Mouse (Mus musculus): ENCODE measurements around the gene Pde1c. TPM values are rescaled to one million over a fixed set of nuclear protein-coding genes. Genes with fewer than 3 reads are reported as not detected.

Gene Pde1c
- total RNA-seq, 1 experiment from 2014 or later, result 0.58 TPM

DNA sequence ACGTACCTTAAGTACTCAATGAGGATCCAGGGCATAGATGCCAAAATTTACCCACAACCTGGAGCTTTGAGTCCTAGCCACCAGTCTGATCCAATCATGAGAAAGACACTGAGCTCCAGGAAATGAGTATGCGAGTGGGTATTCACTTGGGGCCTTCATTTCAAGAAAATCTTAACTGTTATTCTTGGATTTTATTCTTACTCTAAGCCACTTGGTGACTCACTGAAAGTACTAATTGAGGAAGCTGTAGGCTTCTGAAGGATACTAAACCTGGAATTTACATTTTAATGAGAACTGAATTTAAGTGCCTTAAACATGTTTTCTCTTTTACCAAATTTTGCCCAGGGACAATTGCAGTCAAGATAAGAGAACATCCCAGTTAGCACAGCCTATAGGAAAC lies 392.4 kb downstream of the Pde1c start:
- ATAC-seq (ENCODE audit: extremely low read depth, insufficient number of reproducible peaks, low FRiP score, poor library complexity, severe bottlenecking), result no peak

DNA sequence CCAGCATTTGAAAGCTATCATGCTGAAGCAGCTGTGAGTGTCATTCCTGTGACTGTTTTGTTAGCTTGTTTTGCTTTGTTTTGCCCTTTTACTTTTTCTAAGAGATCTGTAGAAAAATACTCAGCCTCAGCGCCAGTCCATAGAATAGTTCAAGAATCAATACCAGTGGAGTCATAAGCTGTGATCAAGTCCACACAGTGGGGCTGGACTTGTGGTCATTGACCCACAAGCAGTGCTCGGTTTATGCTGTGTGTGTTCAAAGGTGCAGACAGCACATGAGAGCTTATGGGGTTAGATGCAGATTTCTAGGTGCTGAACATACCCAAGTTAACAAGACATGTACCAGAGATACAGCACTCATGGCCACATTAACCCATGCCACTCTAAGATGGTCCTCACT lies 396.7 kb downstream of the Pde1c start:
- ATAC-seq (ENCODE audit: extremely low read depth, insufficient number of reproducible peaks, low FRiP score, poor library complexity, severe bottlenecking), result no peak

DNA sequence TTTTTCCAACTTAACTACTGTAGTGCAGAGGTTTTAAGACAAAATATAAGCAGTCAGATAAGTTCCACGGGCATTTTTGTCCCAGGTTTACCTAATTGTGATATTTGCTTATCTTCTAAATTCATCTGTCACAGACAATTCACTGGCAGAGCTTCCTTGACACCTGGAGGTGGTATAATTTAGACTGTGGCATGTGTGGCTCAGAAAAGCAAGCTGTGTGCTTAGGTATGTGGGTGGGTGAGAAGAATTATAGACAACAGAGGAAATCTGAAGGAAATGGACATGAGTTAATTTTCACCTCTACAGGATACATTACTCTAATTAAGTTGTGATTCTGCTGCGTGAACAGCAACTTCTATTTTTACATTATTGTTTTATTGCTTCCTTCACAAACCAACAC lies 400.2 kb downstream of the Pde1c start:
- ATAC-seq (ENCODE audit: extremely low read depth, insufficient number of reproducible peaks, low FRiP score, poor library complexity, severe bottlenecking), result no peak

DNA sequence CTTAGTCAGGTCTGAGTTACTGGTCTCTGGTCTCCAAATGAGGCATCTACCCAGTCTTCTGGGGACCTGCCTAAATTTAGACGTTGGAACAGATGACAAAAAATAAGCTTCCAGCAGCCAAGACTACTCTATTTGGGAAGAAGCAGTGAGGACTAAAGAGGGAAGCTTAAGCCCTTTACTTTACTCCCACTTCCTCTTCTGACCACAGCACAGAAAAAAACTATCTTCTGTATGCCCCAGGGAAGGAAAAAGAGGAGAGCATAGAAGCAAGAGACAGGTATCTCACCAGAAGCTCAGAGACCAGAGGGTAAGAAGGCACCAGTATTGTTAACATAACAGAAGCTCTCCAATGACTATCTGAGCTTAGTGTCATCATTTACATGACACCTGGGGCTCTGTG lies 410.7 kb downstream of the Pde1c start:
- ATAC-seq (ENCODE audit: extremely low read depth, insufficient number of reproducible peaks, low FRiP score, poor library complexity, severe bottlenecking), result no peak

DNA sequence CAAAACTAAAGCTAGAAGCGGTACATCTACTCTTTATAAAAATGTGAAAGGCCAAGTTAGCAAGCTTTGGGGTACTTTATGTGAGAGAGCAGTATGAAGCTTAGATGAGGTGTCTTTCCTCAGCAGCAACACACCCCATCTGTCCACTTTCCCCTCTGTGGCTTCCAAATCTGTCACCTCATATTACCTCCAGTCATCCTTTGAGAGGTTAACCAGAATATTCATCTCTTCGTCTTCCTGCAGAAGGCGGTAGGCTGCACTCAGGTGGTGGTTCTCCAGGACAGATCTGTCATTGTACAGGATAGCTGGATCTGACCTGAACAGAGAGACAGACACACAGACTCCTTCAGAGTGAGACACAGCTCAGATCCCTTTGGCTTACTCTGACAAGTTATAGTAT lies 412.1 kb downstream of the Pde1c start:
- no peak for ATAC-seq (ENCODE audit: extremely low read depth, insufficient number of reproducible peaks, low FRiP score, poor library complexity, severe bottlenecking)

DNA sequence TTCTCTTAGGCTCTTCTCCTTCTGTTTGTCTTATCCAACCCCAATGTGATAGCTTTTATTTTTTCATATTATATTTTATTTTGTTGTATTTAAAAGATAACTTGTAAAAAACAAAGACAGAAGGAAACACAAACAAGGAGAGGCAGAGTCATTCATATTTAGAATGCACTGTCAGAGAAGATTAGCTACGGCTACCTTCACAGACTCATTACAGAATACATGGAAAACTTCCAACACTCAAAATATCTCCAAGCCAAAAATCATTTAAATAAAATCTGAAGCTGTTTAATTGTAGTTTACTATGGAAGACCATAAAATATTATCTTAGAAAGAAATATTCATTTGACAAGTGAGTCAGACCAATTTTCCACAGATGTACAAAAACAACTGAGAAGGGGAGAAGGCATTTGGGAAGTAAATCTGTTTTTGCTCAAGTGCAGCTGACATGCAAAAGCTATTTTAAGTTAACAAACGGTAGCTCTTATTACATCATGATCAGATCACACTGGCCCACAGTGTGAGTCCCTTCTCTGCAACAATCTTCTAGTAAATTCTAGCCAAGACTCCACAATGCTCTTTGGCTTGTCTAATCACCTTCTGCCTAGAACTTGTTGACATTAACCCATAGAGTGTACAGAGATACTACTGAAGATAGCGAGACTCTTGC lies 438.3 kb downstream of the Pde1c start:
- ATAC-seq (ENCODE audit: extremely low read depth, insufficient number of reproducible peaks, low FRiP score, poor library complexity, severe bottlenecking), result no peak

DNA sequence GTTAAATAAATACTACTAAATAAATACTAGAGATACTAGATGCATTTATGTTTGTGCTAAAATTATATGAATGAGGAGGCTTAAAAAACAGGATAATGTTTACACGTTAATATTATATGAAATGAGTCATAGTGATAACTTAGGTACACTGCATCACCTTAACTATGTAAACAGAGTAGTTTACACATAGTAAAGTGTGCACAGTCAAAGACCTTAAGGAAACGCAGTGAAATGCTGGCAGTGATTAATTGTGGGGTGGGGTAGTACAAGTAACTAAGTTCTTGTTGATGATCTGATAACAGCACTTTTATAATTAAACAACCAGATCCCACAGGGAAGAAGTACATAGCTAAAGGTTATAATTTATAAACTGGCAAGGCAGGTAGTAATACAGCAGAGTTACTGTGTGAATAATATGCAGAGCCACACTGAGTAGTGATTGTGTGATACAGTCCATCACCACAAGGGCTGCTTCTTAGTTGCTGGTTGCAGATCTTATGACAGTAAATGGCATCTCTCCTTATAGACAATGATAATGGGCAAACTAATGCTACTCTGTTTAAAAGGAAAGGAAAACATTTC lies 469.3 kb downstream of the Pde1c start:
- no peak for ATAC-seq (ENCODE audit: extremely low read depth, insufficient number of reproducible peaks, low FRiP score, poor library complexity, severe bottlenecking)

DNA sequence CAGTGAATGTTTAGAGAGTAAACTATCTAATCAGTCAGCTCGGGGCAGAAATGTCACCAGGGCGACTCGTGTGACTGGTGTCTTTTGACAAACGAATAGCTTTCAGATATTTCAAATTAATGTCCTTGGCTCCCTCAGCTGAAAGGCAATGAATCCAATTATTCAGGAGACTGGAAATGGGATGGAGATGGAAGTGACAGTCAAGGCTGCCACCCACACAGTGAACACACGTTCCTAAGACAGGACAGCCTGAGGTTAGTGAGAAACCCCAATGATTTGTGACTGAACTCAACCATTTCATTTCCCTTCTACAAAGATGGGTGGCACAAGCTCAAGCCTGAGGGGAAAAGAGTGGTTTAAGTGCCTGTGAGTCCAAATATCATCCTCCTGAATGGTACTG lies 470.5 kb downstream of the Pde1c start:
- no peak for ATAC-seq (ENCODE audit: extremely low read depth, insufficient number of reproducible peaks, low FRiP score, poor library complexity, severe bottlenecking)

DNA sequence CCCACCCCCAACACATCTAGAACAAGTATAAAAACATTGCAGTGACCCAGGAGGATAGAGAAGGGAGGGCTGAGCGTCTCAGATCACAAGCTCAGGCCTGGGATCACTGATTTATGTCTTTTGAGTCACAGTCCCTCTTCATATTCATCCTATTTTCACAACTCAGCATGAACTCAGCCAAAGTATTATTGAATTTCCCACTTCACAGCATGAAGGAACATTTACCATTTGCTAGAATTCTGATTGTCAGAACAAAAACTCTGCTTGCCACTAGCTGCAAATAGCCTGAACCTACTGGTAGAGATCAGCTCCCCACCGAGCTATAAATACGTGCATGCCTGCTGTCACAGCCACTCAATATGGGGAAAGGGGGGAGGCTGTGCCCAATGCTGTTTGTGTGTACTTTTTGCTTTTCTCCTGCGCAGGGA lies 492.5 kb downstream of the Pde1c start:
- ATAC-seq (ENCODE audit: extremely low read depth, insufficient number of reproducible peaks, low FRiP score, poor library complexity, severe bottlenecking), result no peak

DNA sequence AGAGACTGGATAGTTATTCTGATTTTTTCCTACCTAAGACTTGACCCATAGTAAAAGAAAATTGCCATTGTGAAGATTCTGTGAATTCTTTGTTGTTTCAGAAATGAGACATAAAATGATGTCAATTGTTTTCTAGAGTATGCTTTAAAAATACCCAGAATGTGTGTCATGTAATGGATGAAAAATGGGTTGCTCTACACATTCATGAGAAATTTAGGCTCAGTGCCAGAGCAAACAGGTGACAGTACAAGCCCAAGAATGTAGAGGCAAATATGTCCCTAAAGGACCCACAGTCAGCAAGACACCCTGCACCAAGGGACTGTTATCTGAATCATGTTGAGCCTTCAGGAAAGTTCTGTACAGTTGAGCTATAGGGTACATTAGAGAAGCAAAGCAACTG lies 500.4 kb downstream of the Pde1c start:
- no peak for ATAC-seq (ENCODE audit: extremely low read depth, insufficient number of reproducible peaks, low FRiP score, poor library complexity, severe bottlenecking)

DNA sequence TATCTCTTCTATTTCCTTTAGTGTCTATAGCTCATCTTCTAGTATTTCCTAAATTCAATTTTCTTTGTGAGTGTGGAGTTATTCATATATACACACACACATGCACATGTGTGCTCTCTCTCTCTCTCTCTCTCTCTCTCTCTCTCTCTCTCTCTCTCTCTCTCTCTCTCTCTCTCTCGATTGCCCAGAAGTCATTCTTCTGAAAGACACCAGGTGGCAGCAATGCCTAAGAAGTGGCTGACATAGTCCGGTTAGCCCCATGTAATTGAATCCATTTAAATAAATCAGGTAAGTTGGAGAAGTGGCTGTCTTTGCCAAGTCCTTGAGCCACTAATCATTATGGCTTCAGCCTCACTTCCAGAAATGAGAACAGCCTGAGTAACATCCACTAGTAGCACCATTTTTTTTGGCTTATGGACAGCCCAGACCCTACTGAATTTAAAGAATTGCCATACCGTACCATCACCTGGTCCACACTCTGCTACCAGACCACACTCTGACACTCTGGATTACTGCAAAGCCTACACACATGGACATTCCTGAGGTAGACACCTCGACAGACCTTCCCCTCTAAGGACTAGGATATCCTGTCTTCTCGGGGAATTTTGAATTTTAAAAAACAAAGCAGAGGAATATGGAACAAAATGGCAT lies 502.1 kb downstream of the Pde1c start:
- ATAC-seq (ENCODE audit: extremely low read depth, insufficient number of reproducible peaks, low FRiP score, poor library complexity, severe bottlenecking), result no peak

DNA sequence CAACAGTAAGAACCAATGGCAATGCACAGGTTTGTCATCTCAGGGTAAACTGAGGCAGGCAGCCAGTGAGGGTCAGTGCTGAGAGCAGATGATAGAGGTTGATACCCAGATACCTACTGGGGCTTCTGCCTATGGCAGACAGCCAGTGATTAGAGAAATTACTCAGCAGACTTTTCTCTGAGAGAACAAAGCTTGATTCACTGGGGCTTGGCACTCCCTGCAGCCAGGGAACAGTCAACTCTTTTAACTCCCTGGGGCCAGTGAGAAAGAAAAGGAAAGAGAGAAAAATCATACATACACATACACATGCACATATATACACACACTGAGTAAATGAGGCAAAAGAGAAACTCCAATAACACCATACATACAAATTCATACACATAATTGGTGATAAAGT lies 505.2 kb downstream of the Pde1c start:
- ATAC-seq (ENCODE audit: extremely low read depth, insufficient number of reproducible peaks, low FRiP score, poor library complexity, severe bottlenecking), result no peak

DNA sequence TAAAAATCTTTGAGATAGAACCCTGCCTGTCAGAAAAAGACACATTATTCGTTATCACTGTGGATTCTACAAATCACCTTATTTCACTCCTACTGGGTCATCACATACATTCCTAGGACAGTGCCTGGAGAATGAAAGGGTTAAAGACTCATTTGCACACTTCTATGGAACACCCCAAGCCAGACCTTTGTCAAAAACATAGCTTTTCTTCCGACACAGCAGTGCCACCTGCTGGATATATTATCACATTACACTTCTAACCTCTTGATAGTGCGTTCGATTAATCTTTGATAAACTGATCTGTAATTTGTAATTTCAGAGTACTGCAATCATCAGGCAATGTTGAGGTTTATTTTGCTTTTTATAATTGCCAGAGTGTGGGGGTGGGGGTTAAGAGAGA lies 519.8 kb downstream of the Pde1c start:
- ATAC-seq (ENCODE audit: extremely low read depth, insufficient number of reproducible peaks, low FRiP score, poor library complexity, severe bottlenecking), result no peak

DNA sequence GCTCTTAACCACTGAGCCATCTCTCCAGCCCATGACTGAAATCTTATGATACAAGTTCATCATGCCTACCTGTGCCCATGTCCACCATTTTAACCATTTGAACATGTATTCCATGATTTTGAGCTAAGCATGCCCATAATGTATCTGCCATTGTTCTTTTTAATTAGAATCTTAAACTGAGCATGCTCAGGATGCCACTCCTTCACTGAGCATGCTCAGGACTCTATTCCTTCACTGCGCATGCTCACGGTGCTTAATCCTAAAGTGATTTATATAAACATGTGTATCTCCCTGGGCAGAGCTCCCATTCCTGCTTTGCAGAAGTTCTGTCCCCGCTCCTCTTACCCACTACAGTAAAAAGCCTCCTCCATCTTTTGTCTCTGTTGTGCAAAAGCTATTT lies 520.3 kb downstream of the Pde1c start:
- no peak for ATAC-seq (ENCODE audit: extremely low read depth, insufficient number of reproducible peaks, low FRiP score, poor library complexity, severe bottlenecking)

DNA sequence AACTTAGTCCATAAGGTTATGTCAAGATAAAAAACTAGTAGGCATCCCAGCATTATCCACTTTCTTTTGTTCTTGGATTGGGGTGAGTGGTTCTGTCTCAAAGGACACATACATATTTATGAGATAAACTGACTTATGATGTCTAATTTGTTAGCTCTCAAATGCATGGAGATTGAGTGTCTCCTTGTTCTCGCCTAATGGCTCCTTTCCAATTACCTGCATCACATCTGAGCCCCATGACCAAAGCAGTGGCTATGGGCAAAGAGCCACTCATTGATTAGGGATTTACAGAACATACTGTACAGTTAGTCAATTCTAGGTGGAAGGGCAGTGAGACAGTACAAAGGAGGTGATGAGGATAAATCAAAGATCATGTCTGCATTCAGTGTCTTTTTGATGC lies 524.2 kb downstream of the Pde1c start:
- no peak for ATAC-seq (ENCODE audit: extremely low read depth, insufficient number of reproducible peaks, low FRiP score, poor library complexity, severe bottlenecking)

DNA sequence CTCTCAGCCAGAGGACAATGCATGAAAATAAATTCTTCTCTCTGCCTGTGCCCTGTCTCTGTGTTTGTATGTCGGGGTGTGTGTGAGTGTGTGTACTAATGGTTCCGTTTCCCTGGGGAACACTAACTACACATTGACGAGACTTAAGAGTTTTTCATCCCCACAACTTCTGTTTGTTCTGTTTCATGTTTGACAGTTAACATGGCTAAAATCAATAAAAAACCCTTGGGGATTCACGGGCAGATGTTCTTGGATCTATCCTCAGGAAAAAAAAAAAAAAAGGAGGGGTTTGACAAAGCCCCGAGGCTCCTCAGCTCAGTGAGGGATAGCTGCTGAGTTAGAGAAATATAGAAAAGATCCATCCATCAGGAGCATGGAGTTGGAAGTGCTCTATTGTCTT lies 524.6 kb downstream of the Pde1c start:
- ATAC-seq (ENCODE audit: extremely low read depth, insufficient number of reproducible peaks, low FRiP score, poor library complexity, severe bottlenecking), result no peak

DNA sequence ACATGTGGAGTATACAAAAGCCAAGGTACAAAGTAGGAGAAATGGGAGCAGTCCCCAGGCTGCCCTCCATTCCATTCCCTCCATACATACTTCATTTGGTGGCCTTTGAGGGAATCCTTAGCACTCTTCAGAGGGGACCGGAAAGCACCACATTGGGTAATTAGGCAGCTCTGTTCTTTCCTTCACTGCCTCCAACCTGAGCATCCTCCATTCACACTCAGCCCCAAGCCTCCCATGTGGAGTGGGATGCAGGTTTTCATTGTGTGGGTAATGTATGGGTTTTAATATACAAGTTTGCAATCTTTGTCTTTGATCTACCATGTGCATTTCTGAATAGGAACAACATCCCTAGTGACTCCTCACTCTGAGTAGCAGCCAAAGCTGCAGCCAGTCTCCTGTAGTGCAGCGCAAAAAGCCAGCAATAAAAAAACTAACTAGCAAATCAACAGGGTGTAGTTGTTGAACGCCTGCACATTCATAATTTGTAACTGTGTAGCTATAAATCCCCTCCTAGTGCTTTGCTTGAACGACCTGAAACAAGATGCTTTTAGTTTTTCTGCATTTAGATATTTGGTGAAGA lies 529.3 kb downstream of the Pde1c start:
- no peak for ATAC-seq (ENCODE audit: extremely low read depth, insufficient number of reproducible peaks, low FRiP score, poor library complexity, severe bottlenecking)

DNA sequence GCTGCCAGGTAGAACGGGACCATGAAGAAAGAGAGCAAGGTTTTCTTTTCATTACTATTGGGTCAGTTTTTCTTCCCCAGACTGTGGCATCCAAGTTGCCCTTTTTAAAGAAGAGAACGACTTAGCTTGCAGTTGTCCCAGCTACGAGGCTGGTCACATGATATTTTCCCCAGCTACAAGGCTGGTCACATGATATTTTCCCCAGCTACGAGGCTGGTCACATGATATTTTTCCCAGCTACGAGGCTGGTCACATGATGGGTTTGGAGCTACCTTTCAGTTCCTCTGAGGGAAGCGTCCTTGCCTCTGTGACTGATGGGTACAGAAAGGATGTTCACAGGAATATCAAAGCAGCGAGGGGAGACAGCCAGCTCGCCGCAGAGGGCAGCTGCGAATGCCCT lies 533.8 kb downstream of the Pde1c start:
- ATAC-seq (ENCODE audit: extremely low read depth, insufficient number of reproducible peaks, low FRiP score, poor library complexity, severe bottlenecking), result no peak

DNA sequence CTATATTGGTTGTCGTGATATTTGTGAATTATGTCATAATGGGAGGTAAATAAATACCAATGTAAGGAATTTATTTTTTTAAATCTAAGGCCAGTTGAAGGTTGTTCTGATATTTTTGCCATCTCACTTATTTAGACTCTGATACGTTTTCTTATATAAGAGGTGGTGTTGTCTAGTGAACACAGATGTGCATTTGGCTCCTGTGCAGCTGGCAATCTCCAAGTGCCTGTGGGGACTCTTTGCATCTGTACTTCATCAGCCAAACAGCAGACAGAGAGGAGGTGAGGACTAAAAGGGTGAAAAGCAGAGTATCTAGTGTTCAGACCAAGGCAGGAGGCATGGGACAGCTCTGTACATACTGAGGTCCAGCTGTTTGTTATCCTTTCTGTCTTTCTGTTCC lies 536.7 kb downstream of the Pde1c start:
- no peak for ATAC-seq (ENCODE audit: extremely low read depth, insufficient number of reproducible peaks, low FRiP score, poor library complexity, severe bottlenecking)

DNA sequence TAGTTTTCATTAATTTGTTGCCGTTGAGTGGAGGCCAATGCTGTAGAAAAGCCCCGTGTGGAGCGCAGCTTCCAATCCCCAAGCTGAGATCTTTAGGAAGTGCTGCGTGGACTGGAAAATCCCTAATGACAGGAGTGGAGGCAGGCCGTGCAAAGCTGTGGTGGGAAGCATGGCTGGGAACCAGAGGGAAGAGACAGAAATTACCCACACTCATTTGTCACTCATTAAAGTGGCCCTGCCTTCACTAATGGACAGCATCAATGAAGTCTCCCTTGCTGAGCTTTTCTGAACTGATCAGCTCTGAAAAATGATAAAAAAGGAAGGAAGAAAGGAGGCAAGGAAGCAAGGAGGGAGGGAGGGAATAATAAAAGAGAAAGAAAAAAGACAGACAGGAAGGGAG lies 538.9 kb downstream of the Pde1c start:
- no peak for ATAC-seq (ENCODE audit: extremely low read depth, insufficient number of reproducible peaks, low FRiP score, poor library complexity, severe bottlenecking)

Measured in neutrophil, adult 5-6 weeks (primary cell).